Mouse (Mus musculus): ENCODE data around the gene AU021092.
"Not testable (repeated sequence)": the region's sequence is repeated elsewhere in the genome, so short reads cannot be mapped to it uniquely, and the experiment has no call there.

- not testable (repeated sequence) for TF ChIP-seq CTCF (IDR thresholded peaks at IDR 0.05; ENCODE audit: control insufficient read depth, insufficient read depth, insufficient replicate concordance, low read depth, low read length); POLR2A (IDR thresholded peaks at IDR 0.05; ENCODE audit: control insufficient read depth, low read depth, low read length)
These were observed 6.0 kb upstream of the AU021092 start for GRCm38 (mm10) chr16:5228103-5228502.
